In the genomic region with DNA sequence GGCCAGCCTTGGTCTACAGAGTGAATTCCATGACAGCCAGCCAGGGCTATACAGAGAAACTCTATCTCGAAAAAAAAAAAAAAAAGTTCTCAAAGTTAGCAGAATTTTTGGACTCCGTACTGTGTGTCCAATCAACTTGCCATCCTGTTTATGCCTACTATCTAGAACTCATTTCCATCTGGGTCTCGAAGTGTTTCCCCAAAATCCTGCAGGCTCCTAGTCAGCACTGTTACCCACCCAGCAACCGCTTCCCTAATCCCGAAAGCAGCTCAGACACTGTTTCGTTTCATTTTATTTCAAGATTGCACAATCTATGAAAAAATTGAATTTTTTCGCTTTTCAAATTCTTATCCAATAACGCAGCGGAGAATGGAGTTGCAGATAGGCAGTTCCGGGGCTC, we compare ENCODE assay signal across 9 mouse cellular contexts. TPM values are rescaled to one million over a fixed set of nuclear protein-coding genes. Genes with fewer than 3 reads are reported as not detected.
A peak's percentile ranks its signal among the peaks of the same experiment; 100 is the strongest.
DNase-seq lines count a peak whose midpoint lies in the region; ATAC-seq and TF ChIP-seq lines count a peak whose summit lies in the region.
"Had no signal": no experiment of that assay in that cellular context is flagged by ENCODE, and none has a peak within 500 bp of the region (broad histone marks: within the 10 kb centered on the region; RNA-seq: fewer than 3 reads in every experiment).

No protein-coding gene starts in this region.

- H3K27ac ChIP-seq in heart, embryonic 14.5 days (replicated peaks in 1 of 2; ENCODE audit: control insufficient read depth in 1 of 2, insufficient read depth in 1 of 2, low read depth in 2 of 2, low read length in 2 of 2) = no peak overlapping the region
- no peak overlapping the region for H3K27ac ChIP-seq in testis, adult 2 months (ENCODE audit: control insufficient read depth, insufficient read depth, low read depth, low read length)
- H3K27ac ChIP-seq in liver, embryonic 16.5 days (ENCODE audit: low read length) = peak overlapping the region; percentile 87
- no peak overlapping the region for H3K27ac ChIP-seq in hindbrain, embryonic 10.5 days
- H3K27ac ChIP-seq: embryonic facial prominence, embryonic 15.5 days; forebrain, embryonic 10.5 days had no signal

- no peaks in the 10 kb centered on the region for H3K4me1 ChIP-seq in heart, embryonic 14.5 days (ENCODE audit: control insufficient read depth in 2 of 2, insufficient read depth in 2 of 2, low read length in 2 of 2)
- H3K4me1 ChIP-seq in testis, adult 2 months (ENCODE audit: control insufficient read depth, insufficient read depth, low read length) = no peaks in the 10 kb centered on the region; the same call in 1 of the 2 replicates
- peaks cover 26% of the 10 kb centered on the region for H3K4me1 ChIP-seq in liver, embryonic 16.5 days (ENCODE audit: control insufficient read depth, low read depth, low read length)
- no peaks in the 10 kb centered on the region; the same call in 1 of the 2 replicates for H3K4me1 ChIP-seq in hindbrain, embryonic 10.5 days (replicated peaks)
- H3K4me1 ChIP-seq: embryonic facial prominence, embryonic 15.5 days had no signal

- intact Hi-C loops in heart, postnatal 14 days (cut with DNase I) = no loop called here
- intact Hi-C loops in left cerebral cortex, postnatal 25 days (cut with DNase I) = no loop called here

- DNase-seq in heart, postnatal 14 days = no peak
- no peak for DNase-seq in testis, postnatal 10 days (ENCODE audit: low spot score)
- DNase-seq in left cerebral cortex, postnatal 25 days (ENCODE audit: low spot score in 2 of 2) = no peak
- DNase-seq in hindbrain, embryonic 10.5 days (ENCODE audit: low spot score) = no peak

- ATAC-seq in heart, embryonic 14.5 days (ENCODE audit: insufficient number of reproducible peaks, insufficient read depth, low FRiP score, low read depth) = no peak
- ATAC-seq in liver, embryonic 16.5 days (ENCODE audit: low read depth) = no peak

- no peak overlapping the region for H3K9ac ChIP-seq in heart, embryonic 14.5 days (ENCODE audit: low read length)
- no peak overlapping the region for H3K9ac ChIP-seq in liver, embryonic 16.5 days (ENCODE audit: low read depth, low read length)
- H3K9ac ChIP-seq: embryonic facial prominence, embryonic 15.5 days had no signal

- 0 out of 2 replicates have a peak overlapping the region, but pooled peaks have one; percentile 53 for H3K4me2 ChIP-seq in heart, embryonic 14.5 days (ENCODE audit: low read length)
- H3K4me2 ChIP-seq in liver, embryonic 16.5 days (ENCODE audit: low read depth, low read length) = peak overlapping the region; percentile 69

- no peak for TF ChIP-seq POLR2A in testis, adult 2 months (IDR thresholded peaks at IDR 0.05; ENCODE audit: control insufficient read depth, low read depth, low read length)

- H3K27me3 ChIP-seq in heart, embryonic 14.5 days (ENCODE audit: control insufficient read depth, insufficient read depth, low read length) = no peaks in the 10 kb centered on the region
- H3K27me3 ChIP-seq in testis, adult 2 months (ENCODE audit: control insufficient read depth, insufficient read depth, low read length) = no peaks in the 10 kb centered on the region
- no peaks in the 10 kb centered on the region for H3K27me3 ChIP-seq in liver, embryonic 16.5 days (ENCODE audit: control insufficient read depth, insufficient read depth, low read depth, low read length)
- no peaks in the 10 kb centered on the region for H3K27me3 ChIP-seq in hindbrain, embryonic 10.5 days (ENCODE audit: insufficient read depth, poor library complexity, severe bottlenecking)
- H3K27me3 ChIP-seq: embryonic facial prominence, embryonic 15.5 days had no signal

- no peaks in the 10 kb centered on the region for H3K9me3 ChIP-seq in heart, embryonic 14.5 days (ENCODE audit: control insufficient read depth, low read length)
- no peaks in the 10 kb centered on the region for H3K9me3 ChIP-seq in liver, embryonic 16.5 days (replicated peaks; ENCODE audit: control insufficient read depth, low read length)
- H3K9me3 ChIP-seq in hindbrain, embryonic 10.5 days = no peaks in the 10 kb centered on the region
- H3K9me3 ChIP-seq: embryonic facial prominence, embryonic 15.5 days; forebrain, embryonic 10.5 days had no signal

- no peak overlapping the region for H3K4me3 ChIP-seq in heart, embryonic 14.5 days (ENCODE audit: control insufficient read depth in 1 of 2, insufficient read depth in 1 of 2, low read depth in 1 of 2, low read length in 2 of 2)
- peak overlapping the region; percentile 68 for H3K4me3 ChIP-seq in testis, adult 2 months (ENCODE audit: control insufficient read depth, low read depth, low read length)
- H3K4me3 ChIP-seq in liver, embryonic 16.5 days (ENCODE audit: low read depth, low read length) = peak overlapping the region; percentile 60; the same call in 1 of the 2 replicates
- no peak overlapping the region for H3K4me3 ChIP-seq in hindbrain, embryonic 10.5 days

- WGBS in heart, embryonic 14.5 days = 81% methylated on average over 10 of the region's 10 CpGs
- WGBS in liver, embryonic 16.5 days (ENCODE audit: insufficient replicate concordance) = 67% methylated on average over 10 of the region's 10 CpGs
- 91% methylated on average over 10 of the region's 10 CpGs for WGBS in hindbrain, embryonic 10.5 days

- no peak for TF ChIP-seq CTCF in testis, adult 2 months (IDR thresholded peaks at IDR 0.05; ENCODE audit: control insufficient read depth, insufficient read depth, insufficient replicate concordance, low read depth, low read length)

- peaks cover 10% of the 10 kb centered on the region for H3K36me3 ChIP-seq in heart, embryonic 14.5 days (ENCODE audit: control insufficient read depth, insufficient read depth, low read length)
- no peaks in the 10 kb centered on the region for H3K36me3 ChIP-seq in testis, adult 2 months (ENCODE audit: control insufficient read depth, insufficient read depth, low read length)
- peaks cover 8% of the 10 kb centered on the region for H3K36me3 ChIP-seq in liver, embryonic 16.5 days (ENCODE audit: control insufficient read depth, insufficient read depth)
- H3K36me3 ChIP-seq in hindbrain, embryonic 10.5 days = peaks cover 20% of the 10 kb centered on the region

RNA-seq across cellular contexts. Expression of gene Pnp2, which starts 0.3 kb away (rescaled TPM):
- polyA plus RNA-seq in heart, embryonic 14.5 days (2014; fragmentation: Nextera tagmentation; extraction: Ambion mirVana) = 0.36 and 0.59 TPM in 2 replicates
- 1 to 10 TPM in 1 of 2 experiments, under 1 TPM in 1; 0.39 to 1.2 TPM for total RNA-seq in heart, postnatal 14 days (2021)
- 22.3 and 22.9 TPM in 2 replicates for polyA plus RNA-seq in testis, adult 2 months (2012; rRNA removed)
- 10.6 and 11.0 TPM in 2 replicates for polyA plus RNA-seq in liver, embryonic 16.5 days (2015; fragmentation: Nextera tagmentation; extraction: Ambion mirVana)
- total RNA-seq in left cerebral cortex, postnatal 25 days (2021) = 1 to 10 TPM; 1.1 to 1.9 TPM
- 0.54 and 0.86 TPM in 2 replicates for polyA plus RNA-seq in hindbrain, embryonic 10.5 days (2016; fragmentation: Nextera tagmentation; extraction: Ambion mirVana)

RNA-seq across cellular contexts. Expression of gene Gm49342, which starts 11.2 kb away (rescaled TPM):
- not detected in 2 replicates for polyA plus RNA-seq in heart, embryonic 14.5 days (2014; fragmentation: Nextera tagmentation; extraction: Ambion mirVana)
- total RNA-seq in heart, postnatal 14 days (2021) = 10 to 100 TPM; 11.1 to 13.0 TPM
- polyA plus RNA-seq in testis, adult 2 months (2012; rRNA removed) = 4.8 and 5.5 TPM in 2 replicates
- not detected in 2 replicates for polyA plus RNA-seq in liver, embryonic 16.5 days (2015; fragmentation: Nextera tagmentation; extraction: Ambion mirVana)
- total RNA-seq in left cerebral cortex, postnatal 25 days (2021) = 10 to 100 TPM; 11.4 to 18.0 TPM
- not detected in 2 replicates for polyA plus RNA-seq in hindbrain, embryonic 10.5 days (2016; fragmentation: Nextera tagmentation; extraction: Ambion mirVana)
- polyA plus RNA-seq: embryonic facial prominence, embryonic 15.5 days; forebrain, embryonic 10.5 days had no signal

RNA-seq across cellular contexts. Expression of gene Pnp, which starts 24.6 kb away (rescaled TPM):
- 30.5 and 32.2 TPM in 2 replicates for polyA plus RNA-seq in heart, embryonic 14.5 days (2014; fragmentation: Nextera tagmentation; extraction: Ambion mirVana)
- total RNA-seq in heart, postnatal 14 days (2021) = 10 to 100 TPM; 15.6 to 17.3 TPM
- polyA plus RNA-seq in testis, adult 2 months (2012; rRNA removed) = 5.6 and 5.8 TPM in 2 replicates
- 75.2 and 83.1 TPM in 2 replicates for polyA plus RNA-seq in liver, embryonic 16.5 days (2015; fragmentation: Nextera tagmentation; extraction: Ambion mirVana)
- total RNA-seq in left cerebral cortex, postnatal 25 days (2021) = 10 to 100 TPM; 12.0 to 13.6 TPM
- 72.3 and 83.2 TPM in 2 replicates for polyA plus RNA-seq in hindbrain, embryonic 10.5 days (2016; fragmentation: Nextera tagmentation; extraction: Ambion mirVana)

RNA-seq across cellular contexts. Expression of gene Pip4p1, which starts 24.8 kb away (rescaled TPM):
- 24.0 and 35.1 TPM in 2 replicates for polyA plus RNA-seq in heart, embryonic 14.5 days (2014; fragmentation: Nextera tagmentation; extraction: Ambion mirVana)
- total RNA-seq in heart, postnatal 14 days (2021) = 10 to 100 TPM; 19.2 to 21.8 TPM
- polyA plus RNA-seq in testis, adult 2 months (2012; rRNA removed) = 35.1 and 48.1 TPM in 2 replicates
- polyA plus RNA-seq in liver, embryonic 16.5 days (2015; fragmentation: Nextera tagmentation; extraction: Ambion mirVana) = 22.8 and 24.9 TPM in 2 replicates
- 100 to 1,000 TPM in 1 of 2 experiments, 10 to 100 TPM in 1; 97.5 to 102 TPM for total RNA-seq in left cerebral cortex, postnatal 25 days (2021)
- polyA plus RNA-seq in hindbrain, embryonic 10.5 days (2016; fragmentation: Nextera tagmentation; extraction: Ambion mirVana) = 59.0 and 63.9 TPM in 2 replicates

RNA-seq across cellular contexts. Expression of gene Apex1, which starts 30.7 kb away (rescaled TPM):
- 127 and 132 TPM in 2 replicates for polyA plus RNA-seq in heart, embryonic 14.5 days (2014; fragmentation: Nextera tagmentation; extraction: Ambion mirVana)
- total RNA-seq in heart, postnatal 14 days (2021) = 10 to 100 TPM; 26.3 to 29.4 TPM
- polyA plus RNA-seq in testis, adult 2 months (2012; rRNA removed) = 31.1 and 33.9 TPM in 2 replicates
- polyA plus RNA-seq in liver, embryonic 16.5 days (2015; fragmentation: Nextera tagmentation; extraction: Ambion mirVana) = 61.8 and 61.9 TPM in 2 replicates
- 10 to 100 TPM; 51.7 to 55.9 TPM for total RNA-seq in left cerebral cortex, postnatal 25 days (2021)
- 384 and 423 TPM in 2 replicates for polyA plus RNA-seq in hindbrain, embryonic 10.5 days (2016; fragmentation: Nextera tagmentation; extraction: Ambion mirVana)

Comparison
In these comparisons a context has a peak if more than half of its experiments do, and no peak if none do; other contexts are left out.
1. H3K4me3 ChIP-seq: peak in testis, adult 2 months (single experiment) and liver, embryonic 16.5 days (single experiment); none in heart, embryonic 14.5 days (0 of 2) and hindbrain, embryonic 10.5 days (single experiment).